In the genomic region with DNA sequence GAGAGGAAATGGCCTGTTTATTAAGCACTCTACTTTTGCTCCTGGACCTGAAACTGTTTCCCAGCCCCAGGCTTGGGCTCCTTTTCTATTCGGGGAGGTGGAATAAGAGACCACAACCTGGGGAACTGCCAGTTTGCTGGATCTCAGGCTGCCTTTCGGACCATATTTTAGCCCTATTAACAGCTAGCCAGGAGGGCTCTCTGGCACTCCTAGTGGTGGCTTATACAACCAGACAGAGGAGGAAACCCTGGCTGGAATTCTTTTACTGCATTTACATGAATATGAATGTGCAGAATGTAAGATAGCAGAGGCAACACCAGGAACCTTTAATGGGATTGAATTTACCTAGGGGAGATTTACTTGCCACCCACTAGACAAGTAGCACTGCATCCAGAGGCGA, we compare ENCODE assay signal across 9 mouse cellular contexts.
A peak's percentile ranks its signal among the peaks of the same experiment; 100 is the strongest.
DNase-seq lines count a peak whose midpoint lies in the region; ATAC-seq and TF ChIP-seq lines count a peak whose summit lies in the region.
"Had no signal": no experiment of that assay in that cellular context is flagged by ENCODE, and none has a peak within 500 bp of the region (broad histone marks: within the 10 kb centered on the region; RNA-seq: fewer than 3 reads in every experiment).

No protein-coding gene starts in this region.

- no peaks in the 10 kb centered on the region for H3K36me3 ChIP-seq in hindbrain, embryonic 10.5 days
- H3K36me3 ChIP-seq in hindbrain, embryonic 12.5 days: no peaks in the 10 kb centered on the region
- H3K36me3 ChIP-seq in liver, postnatal 0 days (replicated peaks; ENCODE audit: insufficient read depth, low read length): peaks cover 2% of the 10 kb centered on the region; the same call in 1 of the 2 replicates
- H3K36me3 ChIP-seq: stomach, embryonic 15.5 days had no signal

- no peak overlapping the region for H3K4me2 ChIP-seq in hindbrain, embryonic 12.5 days (replicated peaks)
- no peak overlapping the region for H3K4me2 ChIP-seq in liver, postnatal 0 days (ENCODE audit: low read depth, low read length)
- H3K4me2 ChIP-seq: stomach, embryonic 15.5 days had no signal

- ATAC-seq in hindbrain, embryonic 12.5 days (ENCODE audit: low FRiP score): no peak
- ATAC-seq in liver, postnatal 0 days: peak; percentile 45
- ATAC-seq in inflammation-experienced regulatory T-cells, adult 6 months: no peak

- no peak overlapping the region for H3K4me3 ChIP-seq in hindbrain, embryonic 10.5 days
- no peak overlapping the region for H3K4me3 ChIP-seq in hindbrain, embryonic 12.5 days
- no peak overlapping the region for H3K4me3 ChIP-seq in liver, postnatal 0 days (ENCODE audit: low read depth, low read length)
- H3K4me3 ChIP-seq: stomach, embryonic 15.5 days had no signal

- no peak overlapping the region for H3K27ac ChIP-seq in hindbrain, embryonic 10.5 days
- H3K27ac ChIP-seq in hindbrain, embryonic 12.5 days: no peak overlapping the region
- no peak overlapping the region for H3K27ac ChIP-seq in liver, postnatal 0 days (ENCODE audit: low read depth)
- H3K27ac ChIP-seq: stomach, embryonic 15.5 days had no signal

- no peaks in the 10 kb centered on the region for H3K9me3 ChIP-seq in hindbrain, embryonic 10.5 days
- no peaks in the 10 kb centered on the region for H3K9me3 ChIP-seq in hindbrain, embryonic 12.5 days (replicated peaks)
- H3K9me3 ChIP-seq in liver, postnatal 0 days (ENCODE audit: low read length): no peaks in the 10 kb centered on the region
- H3K9me3 ChIP-seq: stomach, embryonic 15.5 days had no signal

- H3K4me1 ChIP-seq in hindbrain, embryonic 10.5 days (replicated peaks): peaks cover 26% of the 10 kb centered on the region; the same call in 1 of the 2 replicates
- peaks cover 5% of the 10 kb centered on the region; the same call in 1 of the 2 replicates for H3K4me1 ChIP-seq in hindbrain, embryonic 12.5 days
- peaks cover 38% of the 10 kb centered on the region for H3K4me1 ChIP-seq in liver, postnatal 0 days (ENCODE audit: insufficient read depth)
- H3K4me1 ChIP-seq: stomach, embryonic 15.5 days had no signal

- no peak for TF ChIP-seq EP300 in liver, postnatal 0 days (IDR thresholded peaks at IDR 0.05; ENCODE audit: low read depth)

- H3K27me3 ChIP-seq in hindbrain, embryonic 10.5 days (ENCODE audit: insufficient read depth, poor library complexity, severe bottlenecking): no peaks in the 10 kb centered on the region
- H3K27me3 ChIP-seq in hindbrain, embryonic 12.5 days: no peaks in the 10 kb centered on the region
- H3K27me3 ChIP-seq in liver, postnatal 0 days (ENCODE audit: insufficient read depth, low read length): no peaks in the 10 kb centered on the region
- H3K27me3 ChIP-seq: stomach, embryonic 15.5 days had no signal

- WGBS in hindbrain, embryonic 10.5 days: 65% methylated on average over 3 of the region's 3 CpGs
- WGBS in hindbrain, embryonic 12.5 days: 63% methylated on average over 3 of the region's 3 CpGs
- WGBS in liver, postnatal 0 days (ENCODE audit: insufficient replicate concordance): 60% methylated on average over 3 of the region's 3 CpGs

- peak; percentile 91 for TF ChIP-seq CTCF in liver, postnatal 0 days (IDR thresholded peaks at IDR 0.05; ENCODE audit: low read depth)

- peak; percentile 36 for DNase-seq in hindbrain, embryonic 10.5 days (ENCODE audit: low spot score)
- peak; percentile 91 for DNase-seq in 3T3-L1 (ENCODE audit: low read depth, low spot score)
- DNase-seq in NIH3T3 (ENCODE audit: low read depth): peak; percentile 11
- peak; percentile 22 for DNase-seq in embryo, embryonic 11.5 days (ENCODE audit: low read depth, low spot score)
- DNase-seq in liver, postnatal 0 days: peak; percentile 54
- no peak for DNase-seq in urinary bladder, postnatal 36 days (ENCODE audit: low spot score in 2 of 2)

- H3K9ac ChIP-seq in hindbrain, embryonic 12.5 days: no peak overlapping the region
- no peak overlapping the region for H3K9ac ChIP-seq in liver, postnatal 0 days (replicated peaks)
- H3K9ac ChIP-seq: stomach, embryonic 15.5 days had no signal

Comparison
In these comparisons a context has a peak if more than half of its experiments do, and no peak if none do; other contexts are left out.
1. DNase-seq: peak in hindbrain, embryonic 10.5 days (single experiment), 3T3-L1 (single experiment), NIH3T3 (single experiment), embryo, embryonic 11.5 days (single experiment) and liver, postnatal 0 days (single experiment); none in urinary bladder, postnatal 36 days (0 of 2).